Mouse (Mus musculus): Measurements from ENCODE around the gene B3gnt6. TPM values are rescaled to one million over a fixed set of nuclear protein-coding genes. Genes with fewer than 3 reads are reported as not detected.

The B3gnt6 gene
- under 1 TPM in 1 of 2 experiments, not detected in 1; 0.20 TPM for polyA plus RNA-seq (2012; fragmentation: generic; extraction: Trizol)

GRCm38 (mm10) chr7:98199381-98199780 is at the start of gene B3gnt6:
TSS of gene B3gnt6 (minus strand) at chr7:98199481.

GRCm38 (mm10) chr7:98177929-98178559 is 21.2 kb downstream of the B3gnt6 start, which contains the start of gene Capn5:
TSS of gene Capn5 (minus strand) at chr7:98178274.

GRCm38 (mm10) chr7:98145402-98145801 is 53.9 kb downstream of the B3gnt6 start, which contains the start of gene Omp:
TSS of gene Omp (minus strand) at chr7:98145502.

Other genes starting within 250 kb of the B3gnt6 start
- gene Myo7a, start 80.0 kb downstream of the B3gnt6 start, polyA plus RNA-seq (2012; fragmentation: generic; extraction: Trizol): 1 to 10 TPM in 1 of 2 experiments, under 1 TPM in 1; 0.11 to 3.2 TPM
- gene Omp, start 54.0 kb downstream of the B3gnt6 start, polyA plus RNA-seq (2012; fragmentation: generic; extraction: Trizol): under 1 TPM; 0.16 to 0.20 TPM
- gene Capn5, start 21.2 kb downstream of the B3gnt6 start, polyA plus RNA-seq (2012; fragmentation: generic; extraction: Trizol): 1 to 10 TPM; 1.7 to 8.3 TPM
- gene Acer3, start 121.7 kb upstream of the B3gnt6 start, polyA plus RNA-seq (2012; fragmentation: generic; extraction: Trizol): 10 to 100 TPM in 1 of 2 experiments, 1 to 10 TPM in 1; 1.2 to 20.3 TPM
- 10 to 100 TPM in 1 of 2 experiments, 1 to 10 TPM in 1; 5.0 to 25.5 TPM for gene Tsku, start 161.8 kb upstream of the B3gnt6 start, polyA plus RNA-seq (2012; fragmentation: generic; extraction: Trizol)
- gene Gucy2d, start 240.9 kb upstream of the B3gnt6 start, polyA plus RNA-seq (2012; fragmentation: generic; extraction: Trizol): under 1 TPM in 1 of 2 experiments, not detected in 1; 0.20 TPM